Mouse (Mus musculus): ENCODE data around the gene Pfn1. TPM values are rescaled to one million over a fixed set of nuclear protein-coding genes. Genes with fewer than 3 reads are reported as not detected.

Pfn1 gene
- polyA plus RNA-seq, 1 experiment from 2014 or later = 1,225 TPM

DNA sequence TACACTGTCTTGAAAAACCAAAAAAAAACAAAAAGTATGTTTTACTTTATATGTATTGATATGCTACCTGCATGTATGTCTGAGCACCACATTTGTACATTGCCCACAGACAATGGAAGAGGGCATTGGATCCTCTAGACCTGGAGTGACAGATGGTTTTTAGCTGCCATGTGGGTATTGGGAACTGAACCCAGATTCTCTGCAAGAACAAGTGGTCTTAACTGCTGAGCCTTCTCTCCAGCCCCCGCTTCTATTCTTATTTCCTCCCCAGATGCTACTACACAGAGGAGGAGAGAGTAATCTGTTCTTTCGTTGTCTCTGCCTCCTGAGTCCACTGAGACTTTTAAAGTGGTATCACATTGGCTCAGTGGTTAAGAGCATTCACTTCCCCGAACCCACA, 39.1 kb upstream of the Pfn1 start:
- no peak for ATAC-seq (replicated peaks; ENCODE audit: extremely low read depth, insufficient read depth, low FRiP score)
- Histone ChIP-seq H3K36me3 (ENCODE audit: control insufficient read depth, insufficient read depth) (no peaks in the 10 kb centered on the region), H3K4me3 (ENCODE audit: low read length) (no peak overlapping the region), H3K9me3 (replicated peaks; ENCODE audit: control insufficient read depth, low read length) (no peaks in the 10 kb centered on the region), H3K4me2 (ENCODE audit: low read depth, low read length) (no peak overlapping the region), H3K27me3 (ENCODE audit: control insufficient read depth, insufficient read depth, low read length) (no peaks in the 10 kb centered on the region), H3K9ac (ENCODE audit: low read length) (no peak overlapping the region), H3K4me1 (ENCODE audit: control insufficient read depth, insufficient read depth, low read length) (peaks cover 11% of the 10 kb centered on the region), H3K27ac (ENCODE audit: low read length) (no peak overlapping the region)
- 41% methylated on average over 3 of the region's 3 CpGs for WGBS

DNA sequence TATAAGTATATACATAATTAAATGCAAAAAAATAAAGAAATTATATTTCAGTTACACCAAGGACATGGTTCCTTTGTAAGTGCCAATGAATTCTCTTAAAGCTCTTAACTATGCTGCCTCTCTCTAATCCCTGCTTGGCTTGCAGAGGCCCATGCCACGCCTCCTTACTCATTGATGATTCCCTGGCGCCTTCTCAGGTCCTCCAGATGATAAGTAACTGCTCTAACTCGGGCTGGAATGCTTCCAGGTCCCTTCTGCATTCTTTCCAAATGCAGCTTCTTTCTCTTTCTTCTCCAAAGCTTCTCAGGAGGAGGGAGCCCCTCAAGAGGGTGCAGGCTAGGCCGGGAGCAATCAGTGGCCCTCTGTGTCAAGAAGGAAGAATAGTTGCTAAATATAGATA, 35.1 kb upstream of the Pfn1 start:
- H3K9me3 ChIP-seq (replicated peaks; ENCODE audit: control insufficient read depth, low read length) = no peaks in the 10 kb centered on the region
- 40% methylated on average over 4 of the region's 4 CpGs for WGBS
- H3K36me3 ChIP-seq (ENCODE audit: control insufficient read depth, insufficient read depth) = peaks cover 4% of the 10 kb centered on the region; the same call in 1 of the 2 replicates
- H3K4me2 ChIP-seq (ENCODE audit: low read depth, low read length) = no peak overlapping the region
- peaks cover 23% of the 10 kb centered on the region for H3K4me1 ChIP-seq (ENCODE audit: control insufficient read depth, insufficient read depth, low read length)
- H3K27ac ChIP-seq (ENCODE audit: low read length) = no peak overlapping the region
- no peak for ATAC-seq (replicated peaks; ENCODE audit: extremely low read depth, insufficient read depth, low FRiP score)
- H3K9ac ChIP-seq (ENCODE audit: low read length) = no peak overlapping the region
- no peak overlapping the region for H3K4me3 ChIP-seq (ENCODE audit: low read length)
- no peaks in the 10 kb centered on the region for H3K27me3 ChIP-seq (ENCODE audit: control insufficient read depth, insufficient read depth, low read length)

DNA sequence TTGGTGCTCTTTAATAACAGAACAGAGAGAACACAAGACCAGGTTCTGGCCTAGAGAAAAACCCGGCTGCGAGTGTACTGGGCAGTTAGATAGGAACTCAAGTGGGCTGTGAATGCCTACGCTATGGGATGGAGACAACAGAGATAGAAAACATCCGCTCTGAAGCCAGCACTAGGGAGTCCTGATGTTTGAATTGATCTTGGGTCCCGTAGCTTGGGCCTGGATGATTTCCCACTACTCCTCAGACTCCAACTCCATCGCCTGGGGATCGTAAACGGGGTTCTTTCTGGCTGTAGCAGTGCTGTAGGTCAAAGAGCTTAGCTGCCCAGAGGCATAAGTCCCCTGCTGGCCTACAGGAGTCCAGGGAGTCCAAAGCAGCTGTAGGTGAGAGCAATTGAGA, 33.9 kb upstream of the Pfn1 start:
- Histone ChIP-seq H3K27ac (ENCODE audit: low read length) (peak overlapping the region; percentile 92), H3K9me3 (replicated peaks; ENCODE audit: control insufficient read depth, low read length) (no peaks in the 10 kb centered on the region), H3K4me2 (ENCODE audit: low read depth, low read length) (peak overlapping the region; percentile 93), H3K36me3 (ENCODE audit: control insufficient read depth, insufficient read depth) (peaks cover 11% of the 10 kb centered on the region; the same call in 1 of the 2 replicates), H3K4me3 (ENCODE audit: low read length) (peak overlapping the region; percentile 86), H3K4me1 (ENCODE audit: control insufficient read depth, insufficient read depth, low read length) (peaks cover 23% of the 10 kb centered on the region), H3K9ac (ENCODE audit: low read length) (peak overlapping the region; percentile 92), H3K27me3 (ENCODE audit: control insufficient read depth, insufficient read depth, low read length) (no peaks in the 10 kb centered on the region)
- no peak for ATAC-seq (replicated peaks; ENCODE audit: extremely low read depth, insufficient read depth, low FRiP score)
- 16% methylated on average over 8 of the region's 8 CpGs for WGBS

DNA sequence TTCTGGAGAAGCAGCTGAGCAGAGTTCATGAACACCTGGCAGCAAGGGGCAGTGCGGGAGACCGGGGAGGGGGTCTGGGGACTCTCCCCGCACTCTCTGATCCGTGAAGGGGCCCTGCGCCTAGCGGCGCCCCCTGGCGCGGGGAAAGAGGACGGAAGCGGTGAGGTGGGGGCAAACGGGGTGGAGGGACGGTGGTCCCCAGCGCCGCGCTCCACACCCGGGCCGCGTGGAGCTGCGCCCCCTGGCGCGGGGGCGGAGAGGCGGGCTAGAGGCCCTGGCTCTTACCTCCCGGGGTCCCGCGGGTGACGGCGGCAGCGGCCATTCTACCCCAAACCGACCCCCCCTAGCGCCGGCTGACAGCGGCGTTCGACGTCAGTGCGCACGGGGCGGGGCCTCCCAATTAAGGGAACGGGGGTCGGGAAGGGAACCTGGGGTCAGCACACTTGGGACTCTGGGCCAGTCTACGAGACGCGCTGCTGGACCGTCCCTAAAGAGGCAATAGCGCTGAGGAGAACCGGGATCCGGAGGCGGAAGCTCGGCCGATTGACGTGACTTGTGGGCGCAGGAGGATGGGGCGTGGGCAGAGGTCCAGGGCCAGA, 33.3 kb upstream of the Pfn1 start, which contains the start of gene Camta2:
Gene Camta2, minus strand, starts transcription at position 505 of the 599 bp plus-strand sequence.
- Histone ChIP-seq H3K27me3 (ENCODE audit: control insufficient read depth, insufficient read depth, low read length) (no peaks in the 10 kb centered on the region), H3K27ac (ENCODE audit: low read length) (peak within 1 kb of the TSS; percentile 92), H3K9me3 (replicated peaks; ENCODE audit: control insufficient read depth, low read length) (no peaks in the 10 kb centered on the region), H3K4me2 (ENCODE audit: low read depth, low read length) (peak within 1 kb of the TSS; percentile 93), H3K4me1 (ENCODE audit: control insufficient read depth, insufficient read depth, low read length) (peaks cover 23% of the 10 kb centered on the region), H3K4me3 (ENCODE audit: low read length) (peak within 1 kb of the TSS; percentile 86), H3K36me3 (ENCODE audit: control insufficient read depth, insufficient read depth) (peaks cover 11% of the 10 kb centered on the region; the same call in 1 of the 2 replicates), H3K9ac (ENCODE audit: low read length) (peak within 1 kb of the TSS; percentile 92)
- peak; percentile 86 for ATAC-seq (replicated peaks; ENCODE audit: extremely low read depth, insufficient read depth, low FRiP score)
- WGBS = under 1% methylated on average over 55 of the region's 55 CpGs

DNA sequence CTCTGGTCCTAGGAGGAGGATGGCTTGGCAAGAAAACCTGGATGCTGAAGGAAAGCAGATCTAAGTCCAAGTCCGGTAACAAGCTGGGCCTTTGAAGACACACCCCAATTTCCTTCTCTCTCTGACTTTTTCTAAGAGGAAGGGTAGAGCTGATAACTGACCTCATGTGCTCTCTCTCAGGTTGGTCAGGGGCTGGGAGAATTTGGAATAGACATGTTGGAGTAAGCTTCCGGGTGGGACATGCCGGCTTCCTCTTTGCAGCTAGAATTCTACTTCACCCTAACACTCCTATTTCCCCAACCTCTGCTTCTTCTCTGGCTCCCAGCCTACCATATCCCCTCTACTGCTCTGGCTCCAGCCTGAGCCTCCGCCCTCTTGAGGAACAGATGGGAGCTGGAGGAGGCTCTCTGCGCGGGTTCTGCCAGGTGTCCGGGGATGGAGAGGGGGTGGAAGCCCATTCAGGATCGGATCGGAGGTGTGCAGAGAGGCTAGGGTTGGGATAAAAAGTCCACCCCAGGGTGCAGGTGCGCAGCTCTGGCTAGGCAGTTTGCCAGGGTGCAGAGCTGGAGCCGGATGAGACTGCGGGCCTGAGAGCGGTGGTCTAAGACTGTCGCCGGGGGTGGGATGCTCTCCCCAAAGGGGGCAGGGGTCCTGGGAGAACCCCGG, 32.6 kb upstream of the Pfn1 start:
- H3K27ac ChIP-seq (ENCODE audit: low read length) = peak overlapping the region; percentile 92
- ATAC-seq (replicated peaks; ENCODE audit: extremely low read depth, insufficient read depth, low FRiP score) = peak; percentile 47

DNA sequence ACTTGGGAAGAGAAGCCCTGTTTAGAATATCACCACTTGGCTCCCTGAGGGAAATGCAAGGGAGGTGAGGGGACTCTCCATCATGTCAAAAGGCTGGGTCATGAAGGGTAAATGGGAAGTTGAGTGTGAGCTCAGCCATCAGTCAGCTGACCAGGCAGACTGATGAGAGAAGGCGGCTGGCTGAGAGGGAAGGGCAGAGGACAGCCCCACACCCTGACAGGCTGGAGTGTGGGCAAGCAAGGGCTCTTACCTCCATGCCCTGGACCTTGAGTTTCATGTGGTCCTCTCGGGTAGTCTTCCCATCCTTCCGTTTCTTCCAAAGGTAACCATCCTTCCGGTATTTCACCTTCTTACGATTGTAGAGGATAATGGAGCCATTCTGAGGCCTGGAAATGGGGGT, 29.2 kb upstream of the Pfn1 start:
- no peak overlapping the region for H3K9ac ChIP-seq (ENCODE audit: low read length)
- no peaks in the 10 kb centered on the region for H3K27me3 ChIP-seq (ENCODE audit: control insufficient read depth, insufficient read depth, low read length)
- H3K4me2 ChIP-seq (ENCODE audit: low read depth, low read length) = no peak overlapping the region
- ATAC-seq (replicated peaks; ENCODE audit: extremely low read depth, insufficient read depth, low FRiP score) = no peak
- H3K4me1 ChIP-seq (ENCODE audit: control insufficient read depth, insufficient read depth, low read length) = peaks cover 19% of the 10 kb centered on the region
- 83% methylated on average over 5 of the region's 5 CpGs for WGBS
- peaks cover 19% of the 10 kb centered on the region; the same call in 1 of the 2 replicates for H3K36me3 ChIP-seq (ENCODE audit: control insufficient read depth, insufficient read depth)
- H3K9me3 ChIP-seq (replicated peaks; ENCODE audit: control insufficient read depth, low read length) = no peaks in the 10 kb centered on the region
- H3K4me3 ChIP-seq (ENCODE audit: low read length) = no peak overlapping the region
- no peak overlapping the region for H3K27ac ChIP-seq (ENCODE audit: low read length)

More for the DNA sequence above, 32.6 kb upstream of the Pfn1 start:
- Histone ChIP-seq H3K4me1 (ENCODE audit: control insufficient read depth, insufficient read depth, low read length) (peaks cover 27% of the 10 kb centered on the region), H3K9ac (ENCODE audit: low read length) (peak overlapping the region; percentile 92), H3K36me3 (ENCODE audit: control insufficient read depth, insufficient read depth) (peaks cover 11% of the 10 kb centered on the region; the same call in 1 of the 2 replicates), H3K4me3 (ENCODE audit: low read length) (peak overlapping the region; percentile 86), H3K27me3 (ENCODE audit: control insufficient read depth, insufficient read depth, low read length) (no peaks in the 10 kb centered on the region), H3K4me2 (ENCODE audit: low read depth, low read length) (peak overlapping the region; percentile 93), H3K9me3 (replicated peaks; ENCODE audit: control insufficient read depth, low read length) (no peaks in the 10 kb centered on the region)
- 3% methylated on average over 16 of the region's 16 CpGs for WGBS

DNA sequence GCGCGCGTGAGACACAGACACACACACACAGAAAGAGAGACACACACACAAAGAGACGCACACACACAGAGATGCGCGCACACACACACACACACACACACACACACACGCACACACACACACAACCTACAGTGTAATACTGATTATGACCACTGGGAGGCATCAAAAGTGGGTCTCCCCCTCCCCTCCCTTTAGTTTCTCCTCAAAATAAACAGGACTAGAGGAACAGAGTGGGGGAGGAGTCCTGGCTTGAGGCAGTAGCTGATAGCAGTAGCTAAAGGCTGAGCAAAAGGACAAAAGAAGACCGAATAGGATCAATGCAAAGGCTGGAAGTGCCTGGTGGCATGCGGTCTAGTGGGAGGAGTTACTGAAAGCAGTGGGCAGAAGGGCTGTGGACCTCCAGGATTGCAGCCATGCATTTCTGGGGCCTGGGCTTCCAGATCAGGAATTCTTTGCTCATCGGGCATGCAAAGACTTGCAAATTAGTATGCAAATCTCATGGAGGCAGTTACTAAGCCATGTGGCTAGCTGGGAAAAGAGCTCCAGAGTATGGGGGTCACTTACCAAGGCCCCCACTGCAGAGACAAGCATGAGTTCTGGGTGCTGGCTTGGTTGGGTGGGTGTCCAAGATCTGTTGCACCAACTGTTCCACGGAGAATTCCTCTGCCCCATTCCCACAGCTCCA, 27.6 kb upstream of the Pfn1 start:
- no peak overlapping the region for H3K4me3 ChIP-seq (ENCODE audit: low read length)
- ATAC-seq (replicated peaks; ENCODE audit: extremely low read depth, insufficient read depth, low FRiP score) = peak; percentile 67; the same call in 1 of the 2 replicates
- peak overlapping the region; percentile 46 for H3K9ac ChIP-seq (ENCODE audit: low read length)
- H3K4me2 ChIP-seq (ENCODE audit: low read depth, low read length) = peak overlapping the region; percentile 28; the same call in 1 of the 2 replicates
- peaks cover 11% of the 10 kb centered on the region for H3K4me1 ChIP-seq (ENCODE audit: control insufficient read depth, insufficient read depth, low read length)
- H3K9me3 ChIP-seq (replicated peaks; ENCODE audit: control insufficient read depth, low read length) = no peaks in the 10 kb centered on the region
- H3K36me3 ChIP-seq (ENCODE audit: control insufficient read depth, insufficient read depth) = peaks cover 19% of the 10 kb centered on the region; the same call in 1 of the 2 replicates
- WGBS = 35% methylated on average over 11 of the region's 11 CpGs
- H3K27ac ChIP-seq (ENCODE audit: low read length) = no peak overlapping the region
- H3K27me3 ChIP-seq (ENCODE audit: control insufficient read depth, insufficient read depth, low read length) = no peaks in the 10 kb centered on the region

DNA sequence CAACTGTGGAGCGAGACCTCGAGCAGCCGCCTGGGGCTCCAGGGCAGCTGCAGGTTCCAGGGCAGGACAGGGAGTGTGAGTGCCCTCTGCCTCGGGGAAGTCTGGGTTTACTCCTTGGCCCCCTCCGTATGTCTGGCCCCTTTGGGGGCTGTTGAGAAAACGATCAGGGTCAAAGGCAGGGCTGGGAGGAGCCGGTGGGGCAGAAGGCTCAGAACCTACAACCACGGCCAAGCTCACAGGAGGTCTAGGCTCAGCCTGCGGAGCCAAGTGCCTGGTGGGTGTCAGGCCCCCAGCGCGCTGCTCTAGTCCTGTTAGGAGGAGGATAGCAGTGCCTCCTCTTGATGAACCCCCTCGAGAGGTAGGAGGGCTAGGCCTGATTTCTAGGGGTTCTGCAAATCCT, 26.7 kb upstream of the Pfn1 start:
- Histone ChIP-seq H3K4me3 (ENCODE audit: low read length) (no peak overlapping the region), H3K27ac (ENCODE audit: low read length) (no peak overlapping the region), H3K4me2 (ENCODE audit: low read depth, low read length) (no peak overlapping the region), H3K4me1 (ENCODE audit: control insufficient read depth, insufficient read depth, low read length) (peaks cover 6% of the 10 kb centered on the region), H3K36me3 (ENCODE audit: control insufficient read depth, insufficient read depth) (peaks cover 19% of the 10 kb centered on the region; the same call in 1 of the 2 replicates), H3K27me3 (ENCODE audit: control insufficient read depth, insufficient read depth, low read length) (no peaks in the 10 kb centered on the region), H3K9ac (ENCODE audit: low read length) (no peak overlapping the region), H3K9me3 (replicated peaks; ENCODE audit: control insufficient read depth, low read length) (no peaks in the 10 kb centered on the region)
- no peak for ATAC-seq (replicated peaks; ENCODE audit: extremely low read depth, insufficient read depth, low FRiP score)
- WGBS = 66% methylated on average over 12 of the region's 12 CpGs

DNA sequence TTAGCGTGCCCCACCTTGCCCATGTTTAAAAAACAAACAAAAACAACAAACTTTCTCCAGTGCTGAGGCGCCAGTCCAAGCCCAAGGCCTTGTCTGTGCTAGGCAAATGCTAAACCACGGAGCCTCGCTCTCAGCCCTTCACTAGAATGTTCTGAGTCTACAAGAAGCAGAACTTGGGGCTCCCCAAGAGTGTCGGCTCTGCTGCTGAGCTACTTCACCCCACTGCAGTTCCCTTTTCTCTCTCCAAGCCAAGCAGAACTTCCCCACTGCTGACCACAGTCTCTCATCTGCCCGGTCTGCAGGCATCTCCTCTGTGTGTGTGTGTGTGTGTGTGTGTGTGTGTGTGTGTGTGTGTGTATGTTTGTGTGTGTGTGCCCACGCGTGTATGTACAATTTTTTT, 25.4 kb upstream of the Pfn1 start:
- no peak overlapping the region for H3K27ac ChIP-seq (ENCODE audit: low read length)
- no peak overlapping the region for H3K9ac ChIP-seq (ENCODE audit: low read length)
- WGBS = 89% methylated on average over 8 of the region's 8 CpGs
- no peaks in the 10 kb centered on the region for H3K9me3 ChIP-seq (replicated peaks; ENCODE audit: control insufficient read depth, low read length)
- H3K4me2 ChIP-seq (ENCODE audit: low read depth, low read length) = no peak overlapping the region
- H3K36me3 ChIP-seq (ENCODE audit: control insufficient read depth, insufficient read depth) = peaks cover 15% of the 10 kb centered on the region; the same call in 1 of the 2 replicates
- peaks cover 9% of the 10 kb centered on the region for H3K4me1 ChIP-seq (ENCODE audit: control insufficient read depth, insufficient read depth, low read length)
- no peaks in the 10 kb centered on the region for H3K27me3 ChIP-seq (ENCODE audit: control insufficient read depth, insufficient read depth, low read length)
- no peak for ATAC-seq (replicated peaks; ENCODE audit: extremely low read depth, insufficient read depth, low FRiP score)
- no peak overlapping the region for H3K4me3 ChIP-seq (ENCODE audit: low read length)

All from heart, embryonic 16.5 days (tissue).